In genomic region chr2:167491757-167492708, GRCm38 (mm10) we compare ENCODE assay signal across 8 mouse cellular contexts. TPM values are rescaled to one million over a fixed set of nuclear protein-coding genes. Genes with fewer than 3 reads are reported as not detected.
DNase-seq lines count a peak whose midpoint lies in the region; ATAC-seq and TF ChIP-seq lines count a peak whose summit lies in the region.

Gene Rnf114, plus strand, starts transcription at chr2:167492645.

- H3K9me3 ChIP-seq in ES-Bruce4 (replicated peaks; ENCODE audit: control insufficient read depth, insufficient read depth, low read length, poor library complexity, severe bottlenecking) = no peaks in the 10 kb centered on the region
- no peaks in the 10 kb centered on the region for H3K9me3 ChIP-seq in heart, embryonic 15.5 days (replicated peaks)
- H3K9me3 ChIP-seq in liver, embryonic 16.5 days (replicated peaks; ENCODE audit: control insufficient read depth, low read length) = no peaks in the 10 kb centered on the region
- H3K9me3 ChIP-seq in neural tube, embryonic 15.5 days (replicated peaks) = no peaks in the 10 kb centered on the region

- no peaks in the 10 kb centered on the region for H3K27me3 ChIP-seq in ES-Bruce4 (ENCODE audit: control insufficient read depth, insufficient read depth, low read length, poor library complexity, severe bottlenecking)
- H3K27me3 ChIP-seq in heart, embryonic 15.5 days = no peaks in the 10 kb centered on the region
- no peaks in the 10 kb centered on the region for H3K27me3 ChIP-seq in liver, embryonic 16.5 days (ENCODE audit: control insufficient read depth, insufficient read depth, low read depth, low read length)
- no peaks in the 10 kb centered on the region for H3K27me3 ChIP-seq in neural tube, embryonic 15.5 days (replicated peaks)

- TF ChIP-seq CTCF in ES-Bruce4 (IDR thresholded peaks at IDR 0.05; ENCODE audit: low read depth, low read length) = no peak

- H3K4me1 ChIP-seq in ES-Bruce4 (ENCODE audit: control insufficient read depth, insufficient read depth, low read length) = no peaks in the 10 kb centered on the region
- H3K4me1 ChIP-seq in heart, embryonic 15.5 days (replicated peaks) = peaks cover 38% of the 10 kb centered on the region
- H3K4me1 ChIP-seq in liver, embryonic 16.5 days (ENCODE audit: control insufficient read depth, low read depth, low read length) = peaks cover 23% of the 10 kb centered on the region
- peaks cover 52% of the 10 kb centered on the region for H3K4me1 ChIP-seq in neural tube, embryonic 15.5 days

- peak within 1 kb of the TSS; percentile 60 for H3K4me3 ChIP-seq in ES-Bruce4 (ENCODE audit: low read depth, low read length)
- peak within 1 kb of the TSS; percentile 99 for H3K4me3 ChIP-seq in heart, embryonic 15.5 days
- H3K4me3 ChIP-seq in liver, embryonic 16.5 days (ENCODE audit: low read depth, low read length) = peak within 1 kb of the TSS; percentile 96
- H3K4me3 ChIP-seq in neural tube, embryonic 15.5 days (replicated peaks) = peak within 1 kb of the TSS; percentile 100

- no peak for TF ChIP-seq EP300 in ES-Bruce4 (IDR thresholded peaks at IDR 0.05; ENCODE audit: insufficient read depth, low read depth, low read length)

- 0 out of 2 replicates have a peak within 1 kb of the TSS, but pooled peaks have one; percentile 1 for H3K27ac ChIP-seq in ES-Bruce4 (ENCODE audit: insufficient read depth, low read length)
- peak within 1 kb of the TSS; percentile 96 for H3K27ac ChIP-seq in heart, embryonic 15.5 days
- H3K27ac ChIP-seq in liver, embryonic 16.5 days (ENCODE audit: low read length) = peak within 1 kb of the TSS; percentile 95
- H3K27ac ChIP-seq in neural tube, embryonic 15.5 days (replicated peaks) = peak within 1 kb of the TSS; percentile 99

- peak within 1 kb of the TSS; percentile 72 for H3K9ac ChIP-seq in ES-Bruce4 (ENCODE audit: low read depth, poor library complexity, severe bottlenecking)
- H3K9ac ChIP-seq in heart, embryonic 15.5 days = peak within 1 kb of the TSS; percentile 94
- H3K9ac ChIP-seq in liver, embryonic 16.5 days (ENCODE audit: low read depth, low read length) = peak within 1 kb of the TSS; percentile 95
- H3K9ac ChIP-seq in neural tube, embryonic 15.5 days (replicated peaks) = peak within 1 kb of the TSS; percentile 98

- 3% methylated on average over 52 of the region's 52 CpGs for WGBS in heart, embryonic 15.5 days
- WGBS in liver, embryonic 16.5 days (ENCODE audit: insufficient replicate concordance) = 3% methylated on average over 52 of the region's 52 CpGs
- WGBS in neural tube, embryonic 15.5 days = 3% methylated on average over 52 of the region's 52 CpGs

- ATAC-seq in erythroblast, adult 5-6 weeks (replicated peaks; ENCODE audit: low FRiP score, poor library complexity, severe bottlenecking) = peak; percentile 65
- ATAC-seq in heart, embryonic 15.5 days (replicated peaks; ENCODE audit: insufficient number of reproducible peaks, insufficient read depth, low FRiP score, low read depth) = peak; percentile 29
- peak; percentile 68 for ATAC-seq in liver, embryonic 16.5 days (ENCODE audit: low read depth)
- no peak for ATAC-seq in neural tube, embryonic 15.5 days (ENCODE audit: low FRiP score)

- peak within 1 kb of the TSS; percentile 88 for H3K4me2 ChIP-seq in heart, embryonic 15.5 days
- H3K4me2 ChIP-seq in liver, embryonic 16.5 days (ENCODE audit: low read depth, low read length) = peak within 1 kb of the TSS; percentile 93
- peak within 1 kb of the TSS; percentile 96 for H3K4me2 ChIP-seq in neural tube, embryonic 15.5 days

- TF ChIP-seq POLR2A in ES-Bruce4 (IDR thresholded peaks at IDR 0.05; ENCODE audit: insufficient read depth, low read length) = no peak

- peak; percentile 48 for DNase-seq in adipocyte (ENCODE audit: low spot score)
- peak; percentile 55 for DNase-seq in kidney, postnatal 14 days
- DNase-seq in right cerebral cortex, adult 2 months (ENCODE audit: low spot score in 2 of 2) = no peak

- no peaks in the 10 kb centered on the region for H3K36me3 ChIP-seq in ES-Bruce4 (ENCODE audit: control insufficient read depth, insufficient read depth, low read length, poor library complexity, severe bottlenecking)
- no peaks in the 10 kb centered on the region for H3K36me3 ChIP-seq in heart, embryonic 15.5 days
- no peaks in the 10 kb centered on the region for H3K36me3 ChIP-seq in liver, embryonic 16.5 days (ENCODE audit: control insufficient read depth, insufficient read depth)
- H3K36me3 ChIP-seq in neural tube, embryonic 15.5 days = peaks cover 8% of the 10 kb centered on the region

RNA-seq across cellular contexts. Expression of gene Rnf114, which starts in this region (rescaled TPM):
- 87.5 and 97.0 TPM in 2 replicates for polyA plus RNA-seq in ES-Bruce4 (2011; ENCODE audit: insufficient read depth, insufficient read length, low read depth, missing spikeins)
- 39.6 and 41.6 TPM in 2 replicates for total RNA-seq in erythroblast, adult 5-6 weeks (2015; ENCODE audit: low replicate concordance)
- total RNA-seq in erythroblast, adult 5-6 weeks (2017; ENCODE audit: low replicate concordance) = 32.3 and 41.5 TPM in 2 replicates
- 57.9 and 73.0 TPM in 2 replicates for polyA plus RNA-seq in heart, embryonic 15.5 days (2015; fragmentation: Nextera tagmentation; extraction: Ambion mirVana)
- polyA plus RNA-seq in liver, embryonic 16.5 days (2015; fragmentation: Nextera tagmentation; extraction: Ambion mirVana) = 35.6 and 36.7 TPM in 2 replicates
- 98.4 and 106 TPM in 2 replicates for polyA plus RNA-seq in neural tube, embryonic 15.5 days (2015; fragmentation: Nextera tagmentation; extraction: Ambion mirVana)

Comparison
In these comparisons a context has a peak if more than half of its experiments do, and no peak if none do; other contexts are left out.
1. H3K27ac ChIP-seq: peak in every context shown above with its lines; median percentile 99 in neural tube, embryonic 15.5 days; 96 in heart, embryonic 15.5 days; 95 in liver, embryonic 16.5 days; 1 in ES-Bruce4.
2. DNase-seq: peak in adipocyte (single experiment) and kidney, postnatal 14 days (single experiment); none in right cerebral cortex, adult 2 months (0 of 2).
3. Peak in every context shown above with its lines, with median percentiles within 50 percentile points of each other: H3K4me3 ChIP-seq, H3K9ac ChIP-seq and H3K4me2 ChIP-seq.